Mouse (Mus musculus) hindbrain, embryonic 16.5 days (tissue): ENCODE results near the gene Dpp7. TPM values are rescaled to one million over a fixed set of nuclear protein-coding genes. Genes with fewer than 3 reads are reported as not detected.
A peak's percentile ranks its signal among the peaks of the same experiment; 100 is the strongest.

Experiments used
- ATAC-seq: fragments of 200-750 bp; cut with Nextera tagmentation; 2 replicates; pipeline ENCODE4 v1.8.0; 2017; ENCODE audit warnings: moderate TSS enrichment, moderate library complexity
- H3K27ac ChIP-seq: fragments of 300-500 bp; sonication (generic); 2 replicates; pipeline ENCODE4 v1.5.1; 2014; ENCODE audit warnings: low read depth, mild to moderate bottlenecking, control low read depth, low read length, moderate library complexity
- H3K27me3 ChIP-seq: fragments of 300-500 bp; sonication (generic); replicated peaks from 2 replicates; pipeline ENCODE4 v1.6.1; 2014; ENCODE audit warnings: low read length; ENCODE audit not compliant: control insufficient read depth, insufficient read depth
- H3K36me3 ChIP-seq: fragments of 300-500 bp; sonication (generic); 2 replicates; pipeline ENCODE4 v1.6.1; 2014; ENCODE audit warnings: mild to moderate bottlenecking, low read length, moderate library complexity, mixed read lengths; ENCODE audit not compliant: control insufficient read depth, insufficient read depth
- H3K4me1 ChIP-seq: fragments of 300-500 bp; sonication (generic); 2 replicates; pipeline ENCODE4 v1.6.1; 2014; ENCODE audit warnings: low read depth, low read length; ENCODE audit not compliant: control insufficient read depth, insufficient read depth
- H3K4me2 ChIP-seq: fragments of 300-500 bp; sonication (generic); 2 replicates; pipeline ENCODE4 v1.6.1; 2014; ENCODE audit warnings: mild to moderate bottlenecking, low read length, control low read depth, moderate library complexity
- H3K4me3 ChIP-seq: fragments of 300-500 bp; sonication (generic); 2 replicates; pipeline ENCODE4 v1.5.1; 2014; ENCODE audit warnings: mild to moderate bottlenecking, low read length, control low read depth, moderate library complexity
- H3K9ac ChIP-seq: fragments of 300-500 bp; sonication (generic); 2 replicates; pipeline ENCODE4 v1.6.1; 2014; ENCODE audit warnings: low read depth, mild to moderate bottlenecking, control low read depth, low read length, moderate library complexity
- H3K9me3 ChIP-seq: fragments of 300-500 bp; sonication (generic); 2 replicates; pipeline ENCODE4 v1.6.1; 2014; ENCODE audit warnings: mild to moderate bottlenecking, low read length, moderate library complexity; ENCODE audit not compliant: control insufficient read depth
- whole genome bisulfite sequencing: fragments of 180-500 bp; shearing (Covaris S2); extraction: QIAGEN DNeasy Blood & Tissue Kit; methylation state at CpG from one replicate; pipeline ENCODE4 v1.1.7; 2014; 5-methylcytosine and 5-hydroxymethylcytosine counted together
- polyA plus RNA-seq: library from polyadenylated mRNA; unstranded; fragments of >200 nt; fragmentation: Nextera tagmentation; extraction: Ambion mirVana; gene quantifications from 2 replicates; pipeline ENCODE4 v1.2.1, GENCODE M21; 2015

Gene Dpp7
- polyA plus RNA-seq, 1 experiment from 2014 or later, result 27.8 TPM

GRCm38 (mm10) chr2:25371764-25372643, 15.8 kb upstream of the Dpp7 start, which contains the start of gene Sapcd2:
Sapcd2 (plus strand) TSS chr2:25372321.
- ATAC-seq, result peak; percentile 94
- Histone ChIP-seq H3K27ac (peak within 1 kb of the TSS; percentile 75), H3K9ac (peak within 1 kb of the TSS; percentile 75), H3K4me3 (peak within 1 kb of the TSS; percentile 75), H3K4me2 (peak within 1 kb of the TSS; percentile 97), H3K27me3 (peaks cover 5% of the 10 kb centered on the region), H3K36me3 (no peaks in the 10 kb centered on the region), H3K4me1 (peaks cover 12% of the 10 kb centered on the region), H3K9me3 (no peaks in the 10 kb centered on the region)
- under 1% methylated on average over 65 of the region's 65 CpGs for WGBS

- Histone ChIP-seq H3K36me3 (no peaks in the 10 kb centered on the region), H3K9me3 (no peaks in the 10 kb centered on the region), H3K27ac (no peak overlapping the region), H3K4me2 (no peak overlapping the region), H3K27me3 (peaks cover 8% of the 10 kb centered on the region), H3K9ac (no peak overlapping the region), H3K4me3 (no peak overlapping the region), H3K4me1 (peaks cover 15% of the 10 kb centered on the region)
- ATAC-seq, result no peak
- WGBS, result 89% methylated on average over 3 of the region's 3 CpGs
Observed at GRCm38 (mm10) chr2:25369996-25370395, 13.8 kb upstream of the Dpp7 start.

DNA sequence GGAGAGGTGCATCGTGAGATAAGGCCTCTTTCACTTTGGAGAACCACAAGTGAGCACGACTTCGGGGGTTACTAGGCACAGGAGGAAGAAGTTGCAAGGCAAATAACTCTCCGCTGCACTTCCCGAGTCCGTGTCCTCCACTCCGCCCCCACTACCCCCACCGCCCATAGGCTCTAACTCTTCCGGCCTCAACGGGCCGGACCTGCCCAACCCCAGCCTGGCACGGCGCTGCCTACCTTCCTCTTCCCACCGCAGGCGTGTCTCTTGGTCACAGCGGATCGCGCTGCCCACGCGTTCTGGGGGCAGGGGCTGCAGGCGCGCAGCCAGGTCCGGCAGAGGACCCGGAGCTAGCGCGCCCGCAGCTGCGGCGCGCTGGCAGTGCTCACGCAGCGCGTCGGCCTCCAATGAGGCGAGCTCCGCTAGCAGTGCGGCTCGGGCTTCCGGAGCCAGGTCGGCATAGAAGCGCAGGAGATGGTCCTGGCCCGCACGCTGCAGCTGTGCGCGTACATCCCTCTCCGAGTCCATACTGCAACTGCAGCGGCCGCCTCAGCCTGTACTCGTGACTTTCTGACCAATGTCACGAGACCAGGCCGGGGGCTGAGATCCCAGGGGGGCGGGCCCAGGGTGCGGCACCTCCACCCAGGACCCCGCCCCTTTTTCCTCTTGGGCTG, 9.1 kb upstream of the Dpp7 start, which contains the start of gene Uap1l1:
Uap1l1 (minus strand) TSS at position 592 of the 671 bp plus-strand sequence.
- H3K9me3 ChIP-seq, result no peaks in the 10 kb centered on the region
- no peaks in the 10 kb centered on the region for H3K36me3 ChIP-seq
- H3K27me3 ChIP-seq, result peaks cover 18% of the 10 kb centered on the region
- peak within 1 kb of the TSS; percentile 53 for H3K4me3 ChIP-seq
- peaks cover 3% of the 10 kb centered on the region for H3K4me1 ChIP-seq
- 0% methylated on average over 53 of the region's 54 CpGs for WGBS
- H3K27ac ChIP-seq, result no peak within 1 kb of the TSS
- peak; percentile 83 for ATAC-seq
- peak within 1 kb of the TSS; percentile 98 for H3K4me2 ChIP-seq
- peak within 1 kb of the TSS; percentile 78 for H3K9ac ChIP-seq

DNA sequence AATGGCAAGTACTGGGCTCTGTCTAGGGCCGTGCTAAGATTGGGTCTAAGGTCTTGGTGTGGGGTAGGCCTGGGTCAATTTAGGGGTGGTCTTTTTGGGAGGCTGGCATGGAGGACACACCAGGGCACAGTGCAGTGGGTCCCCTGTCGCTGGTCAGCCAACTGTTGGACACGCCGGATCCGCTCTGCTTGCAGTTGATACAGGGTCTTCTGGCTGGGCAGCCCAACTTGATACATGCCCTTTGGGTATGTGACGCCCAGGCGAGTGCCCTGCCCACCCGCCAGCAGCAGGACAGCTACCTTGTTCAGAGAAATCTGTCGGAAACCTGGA, 8.6 kb upstream of the Dpp7 start:
- no peaks in the 10 kb centered on the region for H3K36me3 ChIP-seq
- WGBS, result 31% methylated on average over 9 of the region's 9 CpGs
- H3K4me3 ChIP-seq, result peak overlapping the region; percentile 53
- no peaks in the 10 kb centered on the region for H3K9me3 ChIP-seq
- peaks cover 18% of the 10 kb centered on the region for H3K27me3 ChIP-seq
- H3K4me2 ChIP-seq, result peak overlapping the region; percentile 98
- ATAC-seq, result no peak
- no peak overlapping the region for H3K9ac ChIP-seq
- no peak overlapping the region for H3K27ac ChIP-seq
- peaks cover 3% of the 10 kb centered on the region for H3K4me1 ChIP-seq

DNA sequence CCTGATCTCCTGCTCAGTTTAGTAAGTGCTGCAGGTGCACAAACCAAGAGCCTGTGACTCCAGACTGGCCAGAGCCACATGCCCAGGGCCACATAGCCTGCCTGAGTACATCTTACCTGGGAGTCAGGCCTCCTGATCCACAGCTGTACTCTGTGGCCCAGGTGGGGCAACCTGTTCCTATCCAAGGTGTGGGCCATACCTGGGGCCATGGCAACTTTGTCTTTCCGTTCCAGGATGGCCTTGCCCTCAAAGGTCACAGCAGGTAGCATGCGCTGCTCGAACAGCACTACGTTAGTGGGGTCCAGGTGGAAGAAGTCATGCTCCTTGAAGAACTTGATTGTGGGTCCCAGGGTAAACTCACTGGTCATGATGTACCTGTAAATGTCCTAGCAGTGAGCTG, 8.2 kb upstream of the Dpp7 start:
- Histone ChIP-seq H3K4me3 (no peak overlapping the region), H3K27ac (no peak overlapping the region), H3K4me2 (no peak overlapping the region; the same call in 1 of the 2 replicates), H3K36me3 (no peaks in the 10 kb centered on the region), H3K9me3 (no peaks in the 10 kb centered on the region), H3K9ac (no peak overlapping the region), H3K27me3 (peaks cover 18% of the 10 kb centered on the region), H3K4me1 (peaks cover 3% of the 10 kb centered on the region)
- 90% methylated on average over 4 of the region's 4 CpGs for WGBS
- ATAC-seq, result no peak; the same call in 1 of the 2 replicates

GRCm38 (mm10) chr2:25363478-25364178, 7.5 kb upstream of the Dpp7 start:
- Histone ChIP-seq H3K9ac (no peak overlapping the region), H3K4me1 (peaks cover 3% of the 10 kb centered on the region), H3K9me3 (no peaks in the 10 kb centered on the region), H3K27me3 (peaks cover 18% of the 10 kb centered on the region), H3K27ac (no peak overlapping the region), H3K36me3 (no peaks in the 10 kb centered on the region), H3K4me3 (no peak overlapping the region), H3K4me2 (no peak overlapping the region)
- ATAC-seq, result no peak
- 69% methylated on average over 13 of the region's 13 CpGs for WGBS

GRCm38 (mm10) chr2:25359848-25360247, 3.7 kb upstream of the Dpp7 start:
- 83% methylated on average over 4 of the region's 4 CpGs for WGBS
- no peak for ATAC-seq
- Histone ChIP-seq H3K4me2 (no peak overlapping the region), H3K4me1 (peaks cover 18% of the 10 kb centered on the region), H3K27ac (no peak overlapping the region), H3K36me3 (no peaks in the 10 kb centered on the region), H3K27me3 (peaks cover 14% of the 10 kb centered on the region), H3K9ac (no peak overlapping the region), H3K4me3 (no peak overlapping the region), H3K9me3 (no peaks in the 10 kb centered on the region)

DNA sequence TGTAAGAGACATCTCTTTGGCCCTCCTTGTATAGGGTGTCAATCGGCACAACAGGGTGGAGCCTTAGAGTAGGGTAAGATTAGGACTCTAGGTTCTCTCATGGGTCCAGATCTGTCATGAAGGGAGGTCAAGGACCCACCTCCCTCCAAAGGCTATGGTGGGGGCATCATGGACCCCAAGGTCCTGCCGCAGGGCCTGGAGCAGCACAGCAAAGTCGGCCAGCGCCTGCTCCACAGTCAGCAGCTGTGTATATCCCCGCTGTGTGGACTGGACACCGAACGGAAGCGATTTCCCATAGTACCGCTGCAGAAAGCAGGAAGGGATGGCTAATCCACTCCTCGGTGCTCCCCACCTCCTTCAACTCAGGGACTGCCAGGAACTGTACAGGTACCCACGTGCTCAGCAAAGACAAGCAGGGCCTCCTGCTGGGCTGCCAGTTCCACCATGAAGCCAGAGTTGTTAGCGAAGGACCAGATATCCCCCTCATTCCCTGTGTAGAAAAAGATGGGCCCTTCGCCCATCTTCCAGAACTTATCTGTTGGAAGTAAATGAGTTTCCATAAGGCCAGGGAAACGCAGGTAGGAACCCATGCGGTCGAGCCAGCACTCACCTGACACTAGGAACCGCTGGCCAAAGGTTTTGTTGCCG, 616 bp downstream of the Dpp7 start:
- peak; percentile 24 for ATAC-seq
- Histone ChIP-seq H3K27me3 (no peaks in the 10 kb centered on the region), H3K4me2 (peak overlapping the region; percentile 96), H3K27ac (no peak overlapping the region), H3K9ac (peak overlapping the region; percentile 70; the same call in 1 of the 2 replicates), H3K4me1 (peaks cover 18% of the 10 kb centered on the region), H3K9me3 (no peaks in the 10 kb centered on the region), H3K4me3 (peak overlapping the region; percentile 46), H3K36me3 (peaks cover 12% of the 10 kb centered on the region)
- 38% methylated on average over 18 of the region's 18 CpGs for WGBS
